Mouse (Mus musculus) fibroblast of lung, adult 2 months (primary cell): ENCODE measurements around the gene Chad.
A peak's percentile ranks its signal among the peaks of the same experiment; 100 is the strongest.

ENCODE experiments used
- DNase-seq: peaks from one replicate; pipeline ENCODE4 v3.0.0-alpha.2; 2011; ENCODE audit warnings: low read depth

The Chad gene

GRCm38 (mm10) chr11:94566534-94566933, 1.7 kb downstream of the Chad start:
- no peak for DNase-seq

GRCm38 (mm10) chr11:94567326-94567725, 2.5 kb downstream of the Chad start:
- DNase-seq: no peak

- no peak for DNase-seq
These were observed 5.8 kb downstream of the Chad start for GRCm38 (mm10) chr11:94570612-94571011.

- DNase-seq: no peak
These were observed 7.0 kb downstream of the Chad start for GRCm38 (mm10) chr11:94571850-94572249.

- no peak for DNase-seq
These were observed 9.7 kb downstream of the Chad start for GRCm38 (mm10) chr11:94574560-94574959.

GRCm38 (mm10) chr11:94575036-94575435, 10.2 kb downstream of the Chad start:
- DNase-seq: no peak

GRCm38 (mm10) chr11:94576361-94576760, 11.5 kb downstream of the Chad start:
- DNase-seq: no peak

- no peak for DNase-seq
These were observed 15.4 kb downstream of the Chad start for GRCm38 (mm10) chr11:94580111-94580740.

- no peak for DNase-seq
These were observed 20.2 kb downstream of the Chad start for GRCm38 (mm10) chr11:94585091-94585490.

GRCm38 (mm10) chr11:94587511-94587910, 22.7 kb downstream of the Chad start:
- no peak for DNase-seq

- no peak for DNase-seq
These were observed 31.5 kb downstream of the Chad start for GRCm38 (mm10) chr11:94596311-94596852.

- DNase-seq: no peak
These were observed 32.5 kb downstream of the Chad start for GRCm38 (mm10) chr11:94597319-94597718.

- no peak for DNase-seq
These were observed 33.7 kb downstream of the Chad start for GRCm38 (mm10) chr11:94598437-94599120.

- no peak for DNase-seq
These were observed 35.6 kb downstream of the Chad start for GRCm38 (mm10) chr11:94600447-94600846.

- peak; percentile 52 for DNase-seq
These were observed 36.8 kb downstream of the Chad start, which contains the start of gene Acsf2 for GRCm38 (mm10) chr11:94601321-94602281. Acsf2 (minus strand) TSS chr11:94601871.

- no peak for DNase-seq
These were observed 37.6 kb downstream of the Chad start for GRCm38 (mm10) chr11:94602356-94602955.

- no peak for DNase-seq
These were observed 46.2 kb downstream of the Chad start for GRCm38 (mm10) chr11:94610744-94611740.

GRCm38 (mm10) chr11:94614603-94615002, 49.8 kb downstream of the Chad start:
- no peak for DNase-seq

- DNase-seq: no peak
These were observed 50.6 kb downstream of the Chad start for GRCm38 (mm10) chr11:94615494-94615893.

- DNase-seq: no peak
These were observed 52.8 kb downstream of the Chad start for GRCm38 (mm10) chr11:94617646-94618045.
